Mouse (Mus musculus) monocyte, adult 5-6 weeks (primary cell): ENCODE measurements around the gene Sdk2. TPM values are rescaled to one million over a fixed set of nuclear protein-coding genes. Genes with fewer than 3 reads are reported as not detected.
A peak's percentile ranks its signal among the peaks of the same experiment; 100 is the strongest.

Experiments used
- ATAC-seq: fragments of 153-309, 156-312 bp; replicated peaks from 2 replicates; pipeline ENCODE4 v1.8.0; 2017; ENCODE audit warnings: mild to moderate bottlenecking; ENCODE audit not compliant: low TSS enrichment, insufficient number of reproducible peaks, severe bottlenecking, poor library complexity, low FRiP score
- total RNA-seq: library from RNA; stranded (forward); fragments of 200-1000, 200-491, 200-594 nt; gene quantifications from 3 replicates; pipeline ENCODE4 v1.2.3, GENCODE M21; 2017

Gene Sdk2
- total RNA-seq, 1 experiment from 2014 or later, result 0.19 TPM

DNA sequence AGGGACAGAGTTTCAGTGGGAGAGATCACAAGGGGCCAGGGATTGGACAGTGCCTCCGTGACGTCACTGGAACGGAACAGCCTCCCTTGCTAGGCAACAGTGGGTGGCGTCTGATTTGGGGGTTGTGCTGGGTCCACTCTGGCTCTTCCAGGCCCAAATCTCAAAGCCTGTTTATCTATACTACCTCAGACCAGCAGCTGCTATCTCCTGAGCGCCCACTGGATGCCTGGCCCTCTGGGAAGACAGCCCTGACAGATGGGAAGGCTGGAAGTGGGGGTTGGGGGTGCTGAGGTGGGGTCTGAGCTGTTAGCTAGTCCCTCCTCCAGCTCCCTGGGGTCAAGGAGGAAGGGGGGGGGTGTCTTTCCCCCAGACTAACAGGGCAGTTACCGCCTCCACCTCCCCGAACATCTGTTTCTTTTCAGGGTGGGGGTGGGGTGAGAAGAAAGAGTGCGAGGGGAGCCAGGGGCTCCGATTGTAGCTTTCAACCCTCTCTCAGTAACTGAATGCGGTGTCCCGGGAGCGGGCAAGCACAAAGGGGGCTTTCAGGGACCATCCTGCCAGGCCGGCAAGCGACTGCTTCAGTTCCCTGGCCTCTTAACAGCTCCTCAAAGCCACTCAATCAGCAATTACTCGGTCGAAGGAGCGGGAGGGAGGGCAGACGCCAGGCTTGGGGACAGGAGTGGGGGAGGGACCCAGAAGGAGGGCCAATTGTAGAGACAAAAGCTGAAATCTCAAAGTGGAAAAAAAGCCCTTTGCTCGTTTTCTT, 281.3 kb downstream of the Sdk2 start:
- ATAC-seq, result no peak

DNA sequence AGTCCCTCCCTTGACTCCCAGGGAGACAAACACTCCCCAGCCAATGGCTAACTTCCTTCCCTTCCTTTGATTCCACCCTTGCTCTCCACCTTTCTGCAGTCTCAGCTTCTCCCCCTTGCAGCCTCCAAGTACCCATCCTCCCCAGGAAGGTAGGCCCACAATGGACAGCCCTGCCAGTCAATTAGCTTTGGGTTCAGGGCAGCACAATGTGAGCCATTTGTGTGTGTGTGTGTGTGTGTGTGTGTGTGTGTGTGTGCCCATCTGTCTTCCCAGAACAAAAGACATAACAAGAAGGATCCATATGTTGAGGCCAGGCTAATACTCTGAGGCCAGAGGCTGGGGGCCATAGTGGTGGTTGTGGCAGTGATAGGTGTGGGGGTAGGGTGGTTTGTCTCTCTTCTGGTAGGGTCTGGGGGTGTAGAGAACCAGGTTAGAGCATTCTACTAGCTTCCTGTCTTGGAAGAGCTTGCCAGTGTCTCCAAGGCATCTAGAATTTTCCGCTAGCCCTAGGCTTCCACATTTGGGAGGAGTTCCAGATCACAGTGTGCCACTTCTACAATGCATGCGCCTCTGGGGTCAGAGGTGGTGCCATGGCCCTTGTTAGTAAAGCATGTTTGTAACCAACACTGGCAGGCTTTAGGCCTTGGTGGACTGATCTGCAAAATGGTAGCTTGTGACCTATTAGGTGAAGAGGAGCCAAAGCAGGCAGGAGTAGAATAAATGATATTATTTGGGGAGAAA, 282.0 kb downstream of the Sdk2 start:
- ATAC-seq, result no peak

DNA sequence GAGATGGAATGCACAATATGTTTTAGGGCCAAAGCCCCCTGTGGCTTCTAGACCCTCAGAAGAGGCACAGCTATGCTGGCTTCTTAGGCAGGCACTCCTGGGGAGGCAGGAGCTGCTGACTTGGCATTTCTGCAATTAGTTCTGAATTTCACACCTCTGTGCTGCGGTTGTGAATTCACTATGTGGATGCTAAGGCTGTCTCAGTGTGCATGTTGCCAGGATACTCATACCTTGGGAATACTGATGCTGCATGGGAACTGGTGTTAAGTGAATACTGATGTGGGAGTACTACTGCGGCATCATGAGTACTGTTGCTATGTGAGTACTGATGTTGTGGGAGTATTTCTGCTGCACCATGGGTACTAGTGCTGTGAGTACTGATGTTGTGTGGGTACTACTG, 284.4 kb downstream of the Sdk2 start:
- no peak for ATAC-seq

DNA sequence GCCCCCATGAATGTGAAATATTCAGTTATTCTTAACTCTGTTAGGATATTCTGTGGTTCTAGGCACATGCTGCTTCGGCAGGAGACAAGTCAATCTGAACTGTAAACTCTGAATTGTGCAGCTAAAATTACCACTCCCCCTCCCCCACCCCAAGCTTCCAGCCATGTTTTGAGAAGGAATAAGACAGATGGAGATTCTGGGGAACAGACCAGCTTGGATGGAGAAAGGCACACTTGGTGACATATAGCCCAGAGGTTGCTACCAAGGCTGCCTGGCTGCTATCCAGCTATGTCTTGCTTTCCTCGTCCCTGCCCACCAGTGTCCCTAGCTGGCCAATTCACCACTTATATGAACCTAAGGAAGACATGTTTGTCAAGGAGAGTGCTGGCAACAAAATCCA, 284.8 kb downstream of the Sdk2 start:
- ATAC-seq, result no peak

DNA sequence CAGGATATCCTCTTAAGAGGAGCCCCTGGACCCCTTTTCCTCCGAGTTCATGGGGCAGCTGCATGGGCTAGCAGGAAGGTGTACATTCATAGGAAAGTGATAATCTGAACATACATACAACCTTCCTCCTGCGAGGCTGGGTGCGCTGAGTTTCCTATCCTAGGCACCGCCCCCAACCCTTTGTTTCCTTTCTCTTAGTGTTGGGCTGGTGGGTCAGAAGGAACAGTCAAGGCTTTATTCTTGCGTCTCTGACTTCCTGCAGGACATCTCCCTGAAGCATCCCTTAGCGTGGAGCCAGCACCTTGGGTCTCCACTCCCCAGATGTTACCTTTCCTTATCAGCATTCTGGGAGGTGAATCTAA, 287.2 kb downstream of the Sdk2 start:
- ATAC-seq, result no peak

DNA sequence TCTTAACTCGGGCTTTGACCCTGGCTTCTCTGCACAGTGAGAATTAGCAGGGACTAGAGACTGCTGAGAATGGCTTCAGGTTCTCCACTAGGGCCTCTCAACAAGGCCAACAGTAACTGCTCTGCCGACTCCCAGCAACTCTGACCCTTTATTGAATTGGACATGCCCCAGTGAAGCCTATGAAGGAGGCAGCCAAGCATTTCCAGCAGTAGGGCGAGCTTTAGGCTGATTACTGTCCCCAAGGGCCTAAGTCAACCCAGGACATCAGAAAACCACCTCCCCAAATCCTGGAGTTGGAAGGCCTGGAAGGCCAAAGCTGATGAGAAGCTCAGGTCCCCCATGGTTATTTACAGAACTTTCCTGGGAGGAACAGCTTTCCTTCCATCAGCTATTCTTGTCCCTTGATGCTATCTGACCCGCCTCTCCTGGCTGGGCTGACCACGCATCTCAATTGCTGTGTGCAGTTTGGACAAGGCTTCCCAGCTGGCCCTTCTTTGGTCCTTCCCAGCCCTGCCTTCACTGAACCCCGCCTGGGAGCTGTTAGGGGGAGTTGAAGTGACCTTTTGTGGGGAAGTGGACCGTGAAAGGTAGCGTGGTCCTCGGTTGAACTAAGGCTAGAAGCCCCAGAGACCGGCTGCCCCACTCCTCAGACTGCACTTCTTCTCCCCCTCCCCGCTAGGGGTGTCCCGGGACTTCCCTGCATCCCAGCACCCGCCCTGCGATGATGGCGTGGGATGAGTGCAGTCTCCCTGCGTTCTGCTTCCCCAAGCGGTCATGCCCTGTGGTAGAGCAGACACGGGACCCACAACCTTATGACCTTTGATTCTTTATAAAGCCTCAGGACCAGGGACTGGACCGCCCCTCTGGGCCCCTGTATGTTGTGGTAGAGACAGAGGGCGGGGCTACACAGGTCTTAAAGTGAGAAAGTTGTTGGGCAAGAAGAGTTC, 287.8 kb downstream of the Sdk2 start:
- ATAC-seq, result peak; percentile 32

DNA sequence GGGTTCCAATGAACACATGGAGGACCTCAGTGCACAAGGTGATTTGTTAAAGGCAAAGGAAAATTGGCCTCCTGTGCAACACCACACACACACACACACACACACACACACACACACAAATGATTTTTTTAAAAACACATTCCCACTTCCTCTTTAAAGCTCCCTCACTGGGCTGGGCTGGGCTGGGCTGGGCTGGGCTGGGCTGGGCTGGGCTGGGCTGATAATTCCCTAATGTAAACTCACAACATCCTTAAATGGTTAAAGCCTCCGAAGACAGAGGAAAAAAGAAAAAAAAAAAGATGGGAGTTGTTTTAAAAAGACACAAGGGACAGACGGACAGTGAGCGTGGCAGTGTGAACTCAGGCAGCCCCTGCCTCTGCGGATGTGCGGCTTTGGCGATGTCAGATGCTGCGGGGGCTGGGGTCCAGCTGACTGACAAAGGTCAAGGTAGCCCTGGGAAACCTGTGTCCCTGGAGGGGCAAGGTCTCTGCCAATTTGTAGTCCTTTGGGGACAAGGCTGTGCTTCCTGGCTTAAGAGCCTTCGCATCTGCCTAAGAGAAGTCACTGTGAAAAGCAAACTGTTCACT, 288.9 kb downstream of the Sdk2 start:
- 0 out of 2 replicates have a peak, but pooled peaks have one; percentile 15 for ATAC-seq

DNA sequence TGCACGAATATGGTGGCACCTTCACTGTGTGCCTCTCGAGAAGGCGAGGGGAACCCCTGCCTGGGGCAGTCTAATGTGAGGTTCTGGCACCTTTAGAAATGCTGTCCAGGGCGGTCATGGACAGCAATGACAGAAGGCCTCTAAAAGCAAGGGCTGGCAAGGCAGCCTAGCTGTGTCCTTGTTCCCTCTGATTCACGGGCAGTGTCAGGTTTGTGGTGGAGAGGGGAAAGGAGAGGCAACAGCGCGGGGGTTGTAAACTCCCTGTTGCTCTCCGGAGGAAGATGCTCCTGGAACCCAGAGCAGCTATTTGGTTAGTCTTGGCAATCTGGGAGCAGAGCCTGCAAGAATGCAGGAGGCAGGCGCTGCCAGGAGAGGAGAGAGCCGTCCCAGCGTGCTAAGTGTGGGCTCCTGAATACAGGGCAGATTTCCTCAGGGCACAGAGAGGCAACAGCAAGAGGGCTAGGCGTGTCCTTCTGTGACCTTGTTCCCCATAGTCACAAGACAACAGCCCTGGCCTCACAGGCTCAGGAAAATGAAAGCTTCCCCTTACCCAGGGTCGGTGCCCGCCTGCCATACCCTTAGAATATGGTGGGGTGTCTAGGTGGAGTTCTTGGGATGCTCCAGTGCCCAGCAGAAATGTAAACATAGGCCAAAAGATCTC, 289.9 kb downstream of the Sdk2 start:
- peak; percentile 88 for ATAC-seq

DNA sequence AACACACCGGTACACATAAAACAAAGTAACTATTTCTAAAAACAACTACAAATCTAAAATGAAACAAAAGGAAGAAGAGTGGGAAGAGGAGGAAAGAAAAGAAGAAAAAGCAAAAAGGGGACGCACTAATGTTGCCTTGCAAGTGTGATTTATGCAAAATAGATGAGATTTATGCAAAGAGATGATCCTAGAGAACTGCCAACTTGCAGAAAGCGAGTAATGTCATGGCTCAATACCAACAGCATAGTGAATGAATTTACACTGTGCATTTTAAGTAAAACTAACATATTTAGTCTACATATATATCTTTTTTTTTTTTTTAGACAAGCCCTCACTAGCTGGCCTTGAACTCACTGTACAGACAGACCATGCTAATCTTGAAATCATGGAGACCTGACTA, 292.1 kb downstream of the Sdk2 start:
- ATAC-seq, result no peak

DNA sequence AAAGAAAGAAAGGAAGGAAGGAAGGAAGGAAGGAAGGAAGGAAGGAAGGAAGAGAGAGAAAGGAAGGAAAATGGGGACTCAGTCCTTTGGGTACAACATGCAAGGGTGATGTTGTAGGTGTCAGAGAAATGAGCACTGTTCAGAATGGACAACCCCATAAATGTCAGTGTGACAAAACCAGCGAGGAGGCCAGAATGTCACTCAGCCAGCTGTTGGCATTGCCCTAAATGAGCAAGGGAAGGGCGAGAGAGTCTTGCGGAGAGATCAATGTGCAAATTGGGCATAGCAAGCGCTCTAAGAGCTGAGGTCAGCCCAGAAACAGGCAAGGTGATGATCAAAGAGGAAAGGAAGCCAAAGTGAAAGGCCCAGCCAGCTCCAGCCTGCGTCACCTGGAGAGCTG, 293.7 kb downstream of the Sdk2 start:
- ATAC-seq, result no peak

DNA sequence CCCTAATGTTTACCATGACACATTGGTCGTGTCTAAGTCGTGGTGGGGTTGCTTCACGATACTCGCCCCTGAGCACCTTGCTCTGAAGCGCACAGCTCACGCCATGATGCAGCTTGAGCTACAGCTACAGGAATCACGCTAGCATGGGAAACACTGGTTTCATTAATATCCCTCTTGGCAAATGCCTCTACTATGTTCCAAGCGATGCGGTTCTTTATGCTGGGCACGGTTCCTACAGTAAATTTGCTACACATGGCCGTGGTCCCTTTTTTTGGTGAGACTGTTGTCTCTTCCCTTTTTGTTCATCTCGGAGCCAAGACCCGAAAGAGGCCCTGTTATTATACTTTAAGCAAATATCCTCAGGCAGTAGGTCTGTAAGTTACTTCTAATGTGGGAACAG, 295.7 kb downstream of the Sdk2 start:
- ATAC-seq, result no peak

DNA sequence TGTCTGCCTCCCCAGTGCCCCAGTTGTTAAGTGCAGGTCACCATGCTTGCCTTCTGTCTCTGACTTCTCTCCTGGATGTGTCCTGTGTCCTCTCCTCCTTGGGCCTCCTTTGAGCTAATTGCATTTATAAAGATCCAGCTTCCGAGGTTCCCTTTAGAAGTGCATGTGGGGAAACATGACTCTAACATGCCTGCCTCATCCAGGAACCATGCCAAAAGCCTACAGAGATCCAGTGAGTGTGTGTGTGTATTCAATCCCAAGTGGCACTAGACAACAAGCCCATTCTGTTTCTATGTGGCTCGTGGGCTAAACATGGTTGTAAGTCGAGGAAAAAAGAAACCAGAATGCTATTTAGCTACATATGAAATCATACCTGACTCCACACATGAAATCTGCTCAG, 298.5 kb downstream of the Sdk2 start:
- no peak for ATAC-seq

DNA sequence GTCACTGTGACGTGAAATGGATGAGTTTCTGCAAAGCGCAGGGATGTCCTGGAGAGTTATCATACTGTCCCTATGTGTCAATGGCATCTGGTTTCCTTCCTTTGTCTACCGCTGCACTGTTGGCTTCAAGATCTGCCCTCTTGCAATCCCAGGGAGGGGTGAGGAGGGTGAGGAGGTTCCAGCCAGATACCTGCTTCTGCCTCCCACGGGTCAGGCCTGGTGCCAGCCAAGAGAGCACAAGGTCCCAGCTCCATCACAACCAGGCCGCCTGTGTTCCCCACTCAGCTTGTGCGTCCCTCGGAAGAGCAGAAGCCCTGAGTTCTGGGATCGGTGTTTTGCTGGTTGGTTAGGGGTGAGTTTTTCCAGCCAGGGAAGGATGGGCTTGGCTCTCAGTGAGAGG, 299.6 kb downstream of the Sdk2 start:
- ATAC-seq, result no peak

DNA sequence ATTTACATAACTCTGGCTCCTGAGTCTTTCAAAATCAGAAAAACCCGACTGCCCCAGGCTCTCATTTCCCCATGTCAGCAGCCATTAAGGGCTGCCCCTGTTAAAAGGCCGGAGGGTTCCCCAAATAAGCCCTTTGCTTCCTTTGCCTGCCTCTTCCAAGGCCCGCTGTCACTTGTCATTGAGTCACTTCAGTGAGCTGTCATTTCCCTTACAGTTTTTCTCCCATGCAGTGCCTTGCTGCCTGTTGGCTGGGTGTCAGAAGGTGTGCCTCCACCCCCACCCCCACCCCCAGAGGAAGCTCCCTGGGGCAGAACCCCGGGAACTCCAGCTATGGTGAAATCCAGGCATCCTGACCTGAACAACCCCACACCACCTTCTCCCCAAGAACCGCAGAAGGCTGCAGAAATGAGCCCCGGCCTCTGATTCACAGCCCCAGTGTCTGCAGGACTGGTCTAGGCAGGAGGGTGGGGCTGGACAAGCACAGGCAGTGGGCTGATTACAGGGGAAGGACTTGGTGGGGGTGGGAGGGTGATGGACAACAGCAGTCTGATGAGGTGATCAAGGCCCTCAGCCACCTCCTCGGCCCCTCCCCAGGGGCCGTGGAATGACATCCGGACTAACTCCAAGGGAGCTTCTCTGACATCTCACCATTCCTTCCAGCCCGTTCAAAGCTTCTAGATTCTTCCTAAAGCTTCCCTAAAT, 300.4 kb downstream of the Sdk2 start:
- peak; percentile 47 for ATAC-seq

DNA sequence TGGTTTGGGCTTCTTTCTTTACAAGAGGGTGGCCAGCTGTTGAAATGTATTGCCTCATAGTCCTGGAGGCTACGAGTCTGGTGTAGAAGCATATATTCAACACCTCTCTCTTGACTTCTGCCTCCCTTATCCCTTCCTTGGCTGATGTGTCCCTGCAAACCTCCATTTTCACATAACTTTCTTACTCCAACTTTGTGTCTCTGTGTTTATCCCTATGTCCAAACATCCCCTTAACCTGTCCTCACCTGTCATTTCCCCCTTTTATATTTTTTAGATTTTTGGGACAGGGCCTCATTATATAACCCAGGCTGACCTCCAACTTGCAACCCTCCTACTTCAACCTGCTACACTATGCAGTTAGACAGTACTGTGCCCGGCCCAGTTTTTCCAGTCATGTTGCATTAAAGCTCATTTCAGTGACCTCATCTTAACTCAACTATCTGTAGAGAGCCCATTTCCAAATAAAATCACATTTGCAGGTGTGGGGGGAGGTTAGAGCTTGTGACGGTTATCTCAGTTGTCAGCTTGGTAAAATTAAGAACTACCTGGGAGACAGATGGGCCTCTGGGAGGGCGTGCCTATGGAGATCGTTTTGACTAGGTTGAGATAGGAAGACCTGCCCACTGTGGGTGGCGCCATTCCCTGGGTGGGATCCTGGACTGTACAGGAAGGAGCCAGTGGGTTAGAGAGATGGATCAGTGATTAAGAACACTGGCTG, 302.6 kb downstream of the Sdk2 start:
- ATAC-seq, result no peak

DNA sequence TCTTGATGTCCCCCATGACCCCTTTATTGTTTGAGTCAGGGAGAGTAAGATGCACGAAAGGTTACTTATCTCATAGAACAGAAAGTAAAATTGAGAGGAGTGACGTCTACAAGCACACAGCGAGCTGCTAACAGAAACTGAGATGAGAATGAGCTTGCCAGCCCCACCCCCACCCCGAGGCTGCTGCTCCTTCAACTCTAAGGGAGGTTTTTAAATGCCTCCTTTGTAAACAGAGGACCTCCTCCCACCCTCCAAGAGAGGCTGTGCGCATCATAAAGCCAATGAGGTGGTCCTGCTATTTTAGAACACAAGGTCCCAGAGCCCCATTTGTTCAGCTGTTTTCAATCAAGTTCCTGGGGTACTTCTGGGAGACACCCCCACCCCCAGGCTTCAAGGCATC, 303.4 kb downstream of the Sdk2 start:
- ATAC-seq, result no peak

DNA sequence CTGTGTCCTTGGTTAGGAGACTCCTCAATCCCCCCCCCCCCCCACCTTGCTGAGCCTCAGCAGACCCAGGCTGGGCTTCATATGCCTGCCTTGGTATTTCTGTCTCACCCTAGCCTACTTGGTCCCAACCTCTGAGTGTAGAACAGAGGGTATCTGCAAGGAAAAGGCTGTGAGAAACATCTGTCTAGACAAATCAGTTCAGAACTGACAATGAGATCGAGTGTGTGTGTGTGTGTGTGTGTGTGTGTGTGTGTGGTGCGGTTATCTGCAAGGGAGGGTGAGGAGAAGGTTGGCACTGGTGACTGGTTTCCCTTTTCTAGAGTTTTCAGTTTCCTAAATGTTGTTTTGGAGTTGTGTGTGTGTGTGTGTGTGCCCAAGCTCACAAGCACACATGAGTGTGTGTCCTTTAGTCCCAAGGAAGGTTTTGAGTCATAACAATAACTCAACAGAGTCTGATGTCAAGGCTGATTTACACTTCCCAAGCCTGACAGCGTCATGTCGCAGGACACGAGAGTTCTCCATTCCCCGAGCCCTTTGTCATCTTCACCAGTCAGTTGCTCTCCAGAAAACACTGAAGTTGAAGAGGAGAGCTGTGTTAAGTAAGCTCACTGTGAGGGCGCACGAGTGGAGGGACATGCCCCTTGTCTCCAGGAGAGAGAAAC, 304.6 kb downstream of the Sdk2 start:
- no peak for ATAC-seq
